Mouse (Mus musculus): ENCODE data around the gene Gabpa. TPM values are rescaled to one million over a fixed set of nuclear protein-coding genes. Genes with fewer than 3 reads are reported as not detected.

Gene Gabpa
- total RNA-seq (2022) = 10 to 100 TPM; 39.4 to 42.6 (median 41.0) TPM

GRCm38 (mm10) chr16:84834745-84835440 lies at the start of gene Gabpa:
TSS of gene Gabpa (plus strand) at chr16:84834925.
- DNase-seq (ENCODE audit: low spot score) = peak; percentile 93

- no peak for DNase-seq (ENCODE audit: low spot score)
These were observed 49.8 kb upstream of the Gabpa start for GRCm38 (mm10) chr16:84784966-84785365.

DNA sequence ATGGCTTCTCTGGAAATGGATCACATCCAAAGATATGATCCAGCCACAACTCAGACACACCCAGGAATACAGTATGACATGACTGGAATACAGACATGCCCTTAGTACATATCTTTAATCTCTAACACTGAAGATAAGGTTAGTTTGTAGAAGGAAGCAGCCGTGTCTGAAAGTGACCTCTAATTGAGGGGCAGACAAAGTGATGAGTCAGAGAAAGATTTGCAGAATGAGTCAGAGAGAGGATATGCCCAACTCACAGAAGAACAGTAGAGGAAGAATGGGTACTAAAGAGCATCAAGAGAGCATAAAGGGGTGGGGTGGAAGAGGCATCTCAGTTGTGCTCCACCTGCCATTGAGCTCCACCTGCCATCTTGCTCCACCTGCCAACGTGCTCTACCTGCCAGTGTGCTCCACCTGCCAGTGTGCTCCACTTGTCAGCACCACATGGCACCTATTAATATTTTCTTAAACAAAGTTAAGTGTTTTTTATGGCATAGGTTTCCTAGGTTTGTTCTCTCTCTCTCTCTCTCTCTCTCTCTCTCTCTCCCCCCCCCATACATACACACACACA lies 44.0 kb upstream of the Gabpa start:
- DNase-seq (ENCODE audit: low spot score) = no peak

- DNase-seq (ENCODE audit: low spot score) = no peak
These were observed 41.3 kb upstream of the Gabpa start for GRCm38 (mm10) chr16:84793401-84793800.

DNA sequence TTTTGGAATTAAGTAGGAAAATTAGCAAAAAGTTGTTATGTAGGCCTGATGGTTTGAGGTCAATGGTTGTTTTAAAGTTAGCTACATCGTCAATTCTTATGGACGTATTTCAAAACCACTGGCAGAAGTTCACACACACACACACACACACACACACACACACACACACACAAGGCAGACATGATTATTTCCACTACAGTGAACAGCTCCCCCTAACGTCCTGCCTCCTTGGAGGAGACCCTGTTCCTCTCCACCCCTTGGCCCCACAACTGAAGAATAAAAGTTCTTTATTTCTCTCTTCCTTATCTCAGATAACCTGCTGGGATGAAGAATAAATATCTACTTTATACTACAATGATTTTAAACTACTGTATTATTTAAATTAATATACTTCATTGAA lies 39.4 kb upstream of the Gabpa start:
- DNase-seq (ENCODE audit: low spot score) = no peak

GRCm38 (mm10) chr16:84796678-84797077 lies 38.0 kb upstream of the Gabpa start:
- no peak for DNase-seq (ENCODE audit: low spot score)

DNA sequence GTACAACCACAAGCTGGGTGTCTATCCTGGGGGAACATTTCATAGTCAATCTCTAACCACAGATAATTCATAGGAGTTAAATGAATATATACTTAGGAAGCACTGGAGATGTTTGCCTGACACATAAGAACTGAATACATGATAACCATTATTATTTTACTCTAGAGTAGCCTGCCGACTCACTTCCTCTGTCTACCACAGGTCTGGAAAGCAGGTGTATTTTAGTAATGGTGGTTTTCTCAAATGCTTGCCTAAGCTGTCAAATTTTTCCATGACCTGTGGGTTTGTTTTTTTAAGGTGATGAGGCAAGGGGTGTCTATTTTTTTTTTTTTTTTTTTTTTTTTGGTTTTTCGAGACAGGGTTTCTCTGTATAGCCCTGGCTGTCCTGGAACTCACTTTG lies 34.7 kb upstream of the Gabpa start:
- DNase-seq (ENCODE audit: low spot score) = no peak

- DNase-seq (ENCODE audit: low spot score) = peak; percentile 85
These were observed 32.5 kb upstream of the Gabpa start for GRCm38 (mm10) chr16:84802217-84802616.

GRCm38 (mm10) chr16:84804866-84805265 lies 29.9 kb upstream of the Gabpa start:
- DNase-seq (ENCODE audit: low spot score) = peak; percentile 71

GRCm38 (mm10) chr16:84806175-84806574 lies 28.6 kb upstream of the Gabpa start:
- DNase-seq (ENCODE audit: low spot score) = no peak

DNA sequence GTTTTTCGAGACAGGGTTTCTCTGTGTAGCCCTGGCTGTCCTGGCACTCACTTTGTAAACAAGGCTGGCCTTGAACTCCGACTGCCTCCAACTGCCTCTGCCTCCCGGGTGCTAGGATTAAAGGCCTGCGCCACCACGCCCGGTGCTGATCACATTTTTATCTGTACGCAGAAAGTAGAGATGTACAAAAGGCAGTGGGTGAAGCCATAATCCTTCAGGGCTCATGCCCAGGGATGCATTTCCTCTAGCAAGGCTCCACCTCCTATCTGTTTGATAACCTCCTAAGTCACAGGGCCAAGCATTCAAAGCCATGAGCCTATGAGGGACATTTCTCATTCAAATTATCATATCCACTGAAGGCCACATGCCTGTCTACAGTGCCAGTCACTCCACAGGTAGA lies 26.9 kb upstream of the Gabpa start:
- no peak for DNase-seq (ENCODE audit: low spot score)

DNA sequence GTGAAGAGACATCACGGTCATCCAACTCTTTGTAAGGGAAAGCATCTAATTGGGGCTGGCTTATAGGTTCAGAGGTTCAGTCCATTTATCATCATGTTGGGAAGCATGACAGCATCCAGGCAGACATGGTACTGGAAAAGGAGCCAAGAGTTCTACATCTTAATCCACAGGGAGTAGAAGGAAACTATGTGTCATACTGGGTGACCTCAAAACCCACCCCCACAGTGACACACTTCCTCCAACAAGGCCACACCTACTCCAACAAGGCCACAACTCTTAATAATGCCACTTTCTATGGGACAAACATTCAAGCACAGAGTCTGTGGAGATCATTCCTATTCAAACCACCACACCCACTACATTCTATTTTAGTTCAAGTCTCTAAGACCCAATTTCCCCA lies 24.5 kb upstream of the Gabpa start:
- DNase-seq (ENCODE audit: low spot score) = peak; percentile 48

DNA sequence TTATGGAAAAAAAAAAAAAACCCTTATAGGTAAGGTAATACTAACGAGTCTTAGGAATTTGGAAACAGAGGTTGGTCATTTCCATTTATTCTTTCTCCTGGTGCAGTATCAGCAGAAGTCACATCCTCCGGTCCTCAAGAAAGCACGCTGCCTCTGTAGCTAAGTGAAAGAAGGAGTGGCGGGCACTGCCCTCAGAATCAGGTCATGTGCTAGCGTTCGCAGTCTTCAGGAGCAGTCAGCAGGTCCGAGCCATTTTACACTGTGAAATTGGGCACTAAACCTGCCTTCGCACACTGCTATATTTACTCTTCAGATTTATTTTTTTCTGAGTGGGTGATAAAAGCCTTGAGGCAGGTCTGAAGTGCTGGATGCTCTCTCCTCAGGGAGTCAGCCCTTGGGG lies 20.9 kb upstream of the Gabpa start:
- DNase-seq (ENCODE audit: low spot score) = no peak

DNA sequence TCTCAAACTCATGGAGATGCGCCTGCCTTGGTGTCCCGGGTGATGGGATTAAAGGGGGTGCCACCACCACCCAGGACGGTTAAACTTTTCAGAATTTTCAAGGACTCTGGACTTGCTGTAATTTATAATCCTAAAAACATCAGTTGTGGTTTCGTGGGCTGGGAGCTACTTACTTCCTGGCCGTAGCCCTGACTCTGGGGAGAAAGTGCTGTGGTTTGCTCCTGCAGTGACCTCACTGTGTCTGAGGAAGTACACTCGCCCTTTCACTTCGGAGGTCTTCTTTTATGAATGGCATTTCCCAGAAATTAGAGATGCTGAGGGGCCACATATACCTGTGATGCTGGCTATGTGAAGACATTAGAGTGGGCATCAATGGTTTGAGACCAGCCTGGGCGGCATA lies 20.2 kb upstream of the Gabpa start:
- DNase-seq (ENCODE audit: low spot score) = no peak

DNA sequence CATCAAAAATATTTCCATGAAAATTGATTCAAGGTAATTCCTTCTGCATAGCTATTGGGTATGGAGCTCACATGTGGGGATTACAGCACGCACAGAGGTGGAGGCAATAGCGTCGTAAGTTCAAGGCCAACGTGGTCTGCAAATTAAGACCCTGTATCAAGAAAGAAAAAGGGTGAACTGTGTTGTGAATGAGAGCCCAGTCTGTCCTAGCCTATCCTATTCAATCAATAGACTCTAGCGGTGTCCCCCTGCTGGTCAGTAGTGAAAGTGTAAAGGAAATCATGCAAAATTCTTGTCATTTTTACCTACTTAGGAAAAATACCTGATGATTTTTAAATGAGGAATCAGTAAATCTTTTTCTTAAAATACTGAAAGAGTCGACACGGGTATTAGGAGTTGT lies 17.3 kb upstream of the Gabpa start:
- peak; percentile 49 for DNase-seq (ENCODE audit: low spot score)

- peak; percentile 85 for DNase-seq (ENCODE audit: low spot score)
These were observed 9.7 kb upstream of the Gabpa start for GRCm38 (mm10) chr16:84825009-84825408.

- no peak for DNase-seq (ENCODE audit: low spot score)
These were observed 3.0 kb upstream of the Gabpa start for GRCm38 (mm10) chr16:84831696-84832095.

DNA sequence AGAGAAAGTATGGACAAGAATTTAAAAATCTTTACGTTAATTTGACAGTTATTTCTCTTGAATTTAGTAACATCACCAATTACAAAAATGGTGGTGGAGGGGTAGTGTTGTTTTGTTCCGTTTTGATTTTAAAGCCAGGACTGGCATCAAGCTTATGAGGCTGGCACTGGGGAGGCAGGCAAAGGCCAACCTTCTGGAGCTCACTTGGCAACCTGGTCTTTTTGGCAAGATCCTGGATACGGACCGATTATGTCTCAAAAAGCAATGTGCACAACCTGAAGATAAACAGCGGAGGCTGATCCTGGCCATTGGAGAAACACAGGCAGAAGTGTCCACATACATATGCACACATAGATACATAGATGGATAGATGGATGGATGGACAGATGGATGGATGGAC lies 2.0 kb upstream of the Gabpa start:
- no peak for DNase-seq (ENCODE audit: low spot score)

- DNase-seq (ENCODE audit: low spot score) = no peak
These were observed 381 bp upstream of the Gabpa start for GRCm38 (mm10) chr16:84834344-84834743.

- DNase-seq (ENCODE audit: low spot score) = peak; percentile 83
These were observed 707 bp downstream of the Gabpa start, which contains the start of gene Atp5j for GRCm38 (mm10) chr16:84835441-84835822. TSS of gene Atp5j (minus strand) at chr16:84835625.

DNA sequence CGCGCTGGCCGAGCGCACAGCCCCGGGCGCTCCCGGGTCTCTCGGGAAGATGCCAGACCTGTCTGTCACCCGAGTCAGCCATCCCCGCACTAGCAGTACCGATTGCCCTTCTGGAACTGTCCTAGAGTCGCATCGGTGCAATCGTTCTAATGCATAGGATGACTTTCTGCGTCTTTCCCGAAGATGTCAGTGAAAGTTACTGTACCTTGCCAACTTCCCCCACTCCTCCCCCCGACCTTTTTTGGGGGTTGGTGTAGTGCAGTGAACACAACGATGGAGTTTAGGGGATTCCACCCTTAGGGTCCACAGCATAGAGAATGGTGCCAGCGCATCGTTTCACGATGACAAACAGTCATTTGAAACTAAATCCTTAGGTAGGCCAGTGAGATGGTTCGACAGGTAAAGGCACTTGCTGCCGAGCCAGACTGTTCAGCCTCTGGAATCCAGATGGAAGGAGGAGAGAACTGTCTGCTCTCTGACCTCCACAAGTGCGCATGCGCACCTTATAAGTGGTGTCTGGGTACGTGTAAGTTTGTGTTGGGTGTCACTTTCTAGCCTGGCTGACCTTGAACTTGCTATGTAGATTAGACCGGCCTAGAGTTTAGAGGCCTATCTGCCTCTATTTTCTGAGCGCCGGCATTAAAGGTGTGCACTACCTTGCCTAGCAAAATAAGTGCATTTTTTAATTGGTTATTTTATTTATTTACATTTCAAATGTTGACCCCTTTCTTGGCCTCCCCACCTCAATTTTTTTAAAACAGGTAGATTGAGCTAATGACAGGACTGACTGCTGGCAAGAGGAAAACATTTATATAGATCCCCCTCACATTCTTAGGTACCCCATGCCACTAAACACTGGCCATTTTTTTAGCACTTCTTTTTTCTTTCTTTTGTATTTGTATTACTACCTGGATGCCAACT lies 1.4 kb downstream of the Gabpa start:
- peak; percentile 66 for DNase-seq (ENCODE audit: low spot score)

- DNase-seq (ENCODE audit: low spot score) = no peak
These were observed 3.9 kb downstream of the Gabpa start for GRCm38 (mm10) chr16:84838576-84838975.

GRCm38 (mm10) chr16:84853492-84853891 lies 18.8 kb downstream of the Gabpa start:
- DNase-seq (ENCODE audit: low spot score) = no peak

Measured in heart, adult 8-10 months (tissue).